Mouse (Mus musculus) stomach, postnatal 0 days (tissue): Measurements from ENCODE around the gene Zfp146.

Experiments
- CTCF ChIP-seq: IDR thresholded peaks from 2 replicates; pipeline ENCODE4 v1.5.1; 2016; ENCODE audit warnings: antibody characterized with exemption, low read depth, mild to moderate bottlenecking, moderate library complexity
- EP300 ChIP-seq: optimal IDR thresholded peaks from 2 replicates; pipeline ENCODE3; 2016; ENCODE audit warnings: antibody characterized with exemption

DNA sequence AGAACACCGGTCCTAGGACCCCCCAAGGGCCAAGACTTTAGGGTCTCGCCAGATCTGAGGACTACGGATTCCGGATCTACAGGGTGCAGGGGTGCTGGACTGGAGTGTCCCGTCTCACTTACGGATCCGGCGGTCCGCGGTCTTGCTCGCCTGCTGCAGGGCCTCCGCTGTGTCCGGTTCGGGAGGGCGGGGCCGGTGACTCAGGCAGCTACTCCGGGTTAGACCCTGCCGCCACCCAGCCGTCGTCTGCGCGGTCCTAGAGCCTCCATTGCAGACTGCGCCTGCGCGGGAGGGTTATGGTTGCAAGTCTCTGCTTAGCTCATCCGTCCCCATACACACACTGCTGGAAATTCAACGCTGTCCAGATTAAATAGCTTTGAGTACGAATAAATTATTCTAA lies 25.3 kb upstream of the Zfp146 start:
- TF ChIP-seq EP300 (no peak), CTCF (no peak)
